Comparison of ENCODE assay signal across 9 mouse cellular contexts in the genomic region with DNA sequence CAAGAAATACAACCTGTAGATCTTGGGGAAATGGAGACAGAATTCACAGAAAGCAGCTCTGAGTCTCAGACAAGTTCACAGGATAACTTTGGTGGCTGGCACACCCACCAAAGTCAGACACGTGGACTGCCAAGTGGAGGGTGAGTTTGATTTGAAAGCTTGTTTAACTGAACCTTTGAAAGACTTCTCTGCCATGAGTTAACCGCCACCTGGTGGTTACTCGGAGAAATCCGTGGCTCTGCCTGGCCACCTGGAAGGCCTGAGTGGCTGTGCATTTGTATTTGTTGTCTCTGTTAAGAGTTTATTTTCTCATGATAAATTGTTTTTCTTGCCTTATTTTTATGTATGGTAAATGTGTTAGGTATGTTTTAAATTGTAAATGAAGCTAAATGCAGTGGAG. TPM values are rescaled to one million over a fixed set of nuclear protein-coding genes. Genes with fewer than 3 reads are reported as not detected.
DNase-seq lines count a peak whose midpoint lies in the region; ATAC-seq and TF ChIP-seq lines count a peak whose summit lies in the region.
"Had no signal": no experiment of that assay in that cellular context is flagged by ENCODE, and none has a peak within 500 bp of the region (broad histone marks: within the 10 kb centered on the region; RNA-seq: fewer than 3 reads in every experiment).

No protein-coding gene starts in this region.

- H3K4me3 ChIP-seq in kidney, adult 2 months (ENCODE audit: insufficient read depth, low read depth, low read length), result no peak overlapping the region
- no peak overlapping the region for H3K4me3 ChIP-seq in kidney, embryonic 16.5 days (ENCODE audit: low read length)
- no peak overlapping the region for H3K4me3 ChIP-seq in embryonic facial prominence, embryonic 10.5 days
- H3K4me3 ChIP-seq in lung, postnatal 0 days (ENCODE audit: low read depth, low read length), result no peak overlapping the region
- H3K4me3 ChIP-seq: limb, embryonic 15.5 days had no signal

- 10% methylated on average over 4 of the region's 4 CpGs for WGBS in kidney, adult 2 months
- 9% methylated on average over 4 of the region's 4 CpGs for WGBS in kidney, embryonic 16.5 days
- 16% methylated on average over 4 of the region's 4 CpGs for WGBS in embryonic facial prominence, embryonic 10.5 days
- WGBS in lung, postnatal 0 days, result 3% methylated on average over 4 of the region's 4 CpGs

- no peak for TF ChIP-seq POLR2A in kidney, adult 2 months (IDR thresholded peaks at IDR 0.05; ENCODE audit: low read depth, low read length)

- H3K9ac ChIP-seq in kidney, embryonic 16.5 days (replicated peaks; ENCODE audit: low read length), result no peak overlapping the region
- H3K9ac ChIP-seq in lung, postnatal 0 days (replicated peaks; ENCODE audit: low read depth), result no peak overlapping the region
- H3K9ac ChIP-seq: limb, embryonic 15.5 days had no signal

- H3K36me3 ChIP-seq in kidney, adult 2 months (ENCODE audit: control insufficient read depth, insufficient read depth, low read length), result no peaks in the 10 kb centered on the region
- H3K36me3 ChIP-seq in kidney, embryonic 16.5 days (ENCODE audit: insufficient read depth, low read length), result no peaks in the 10 kb centered on the region
- H3K36me3 ChIP-seq in embryonic facial prominence, embryonic 10.5 days (replicated peaks), result no peaks in the 10 kb centered on the region
- no peaks in the 10 kb centered on the region for H3K36me3 ChIP-seq in lung, postnatal 0 days (ENCODE audit: insufficient read depth, low read length)
- H3K36me3 ChIP-seq: limb, embryonic 15.5 days had no signal

- no peak for TF ChIP-seq EP300 in lung, postnatal 0 days (IDR thresholded peaks at IDR 0.05)

- DNase-seq in adrenal gland, adult (ENCODE audit: inconsistent age in 2 of 2, low spot score in 1 of 2), result peak; percentile 40 to 75
- no peak for DNase-seq in adrenal gland, adult 8-10 months
- peak; percentile 48 for DNase-seq in kidney, adult 2 months
- peak; percentile 38 for DNase-seq in NIH3T3 (ENCODE audit: low read depth)
- DNase-seq in embryonic facial prominence, embryonic 10.5 days (ENCODE audit: low spot score), result peak; percentile 53
- peak; percentile 55 for DNase-seq in lung, postnatal 0 days (ENCODE audit: low spot score)
- peak; percentile 32 to 40 for DNase-seq in thymus, postnatal 36 days

- H3K4me1 ChIP-seq in kidney, adult 2 months (ENCODE audit: control insufficient read depth, insufficient read depth, low read length), result no peaks in the 10 kb centered on the region
- no peaks in the 10 kb centered on the region for H3K4me1 ChIP-seq in kidney, embryonic 16.5 days (ENCODE audit: insufficient read depth, low read length)
- no peaks in the 10 kb centered on the region for H3K4me1 ChIP-seq in embryonic facial prominence, embryonic 10.5 days
- H3K4me1 ChIP-seq in lung, postnatal 0 days (ENCODE audit: insufficient read depth, low read depth, low read length), result no peaks in the 10 kb centered on the region
- H3K4me1 ChIP-seq: limb, embryonic 15.5 days had no signal

- peaks cover 5% of the 10 kb centered on the region; the same call in 1 of the 2 replicates for H3K9me3 ChIP-seq in kidney, embryonic 16.5 days (ENCODE audit: low read length)
- H3K9me3 ChIP-seq in embryonic facial prominence, embryonic 10.5 days, result peaks cover 7% of the 10 kb centered on the region; the same call in 1 of the 2 replicates
- no peaks in the 10 kb centered on the region for H3K9me3 ChIP-seq in lung, postnatal 0 days (ENCODE audit: low read length)
- H3K9me3 ChIP-seq: limb, embryonic 15.5 days had no signal

- ATAC-seq in kidney, embryonic 16.5 days (ENCODE audit: low FRiP score, low TSS enrichment), result no peak
- ATAC-seq in lung, postnatal 0 days, result peak; percentile 28; the same call in 1 of the 2 replicates

- H3K27ac ChIP-seq in kidney, adult 2 months (ENCODE audit: insufficient read depth, low read depth, low read length), result no peak overlapping the region
- H3K27ac ChIP-seq in kidney, embryonic 16.5 days (ENCODE audit: low read length), result no peak overlapping the region
- H3K27ac ChIP-seq in embryonic facial prominence, embryonic 10.5 days (replicated peaks), result no peak overlapping the region
- no peak overlapping the region for H3K27ac ChIP-seq in lung, postnatal 0 days (ENCODE audit: low read length)
- H3K27ac ChIP-seq: limb, embryonic 15.5 days had no signal

- peak; percentile 57 for TF ChIP-seq CTCF in kidney, adult 2 months (conservative IDR thresholded peaks at IDR 0.05; ENCODE audit: insufficient read depth, insufficient read length, low read depth, low read length)
- TF ChIP-seq CTCF in lung, postnatal 0 days (IDR thresholded peaks at IDR 0.05), result peak; percentile 69

- H3K4me2 ChIP-seq in kidney, embryonic 16.5 days (replicated peaks; ENCODE audit: low read depth, low read length), result no peak overlapping the region
- H3K4me2 ChIP-seq in lung, postnatal 0 days (replicated peaks; ENCODE audit: low read depth, low read length), result no peak overlapping the region
- H3K4me2 ChIP-seq: limb, embryonic 15.5 days had no signal

- no peaks in the 10 kb centered on the region for H3K27me3 ChIP-seq in kidney, adult 2 months (replicated peaks; ENCODE audit: control insufficient read depth, insufficient read depth, low read length)
- no peaks in the 10 kb centered on the region for H3K27me3 ChIP-seq in kidney, embryonic 16.5 days (ENCODE audit: insufficient read depth, low read length)
- no peaks in the 10 kb centered on the region for H3K27me3 ChIP-seq in embryonic facial prominence, embryonic 10.5 days (replicated peaks; ENCODE audit: low read depth, poor library complexity, severe bottlenecking)
- H3K27me3 ChIP-seq in lung, postnatal 0 days (replicated peaks; ENCODE audit: insufficient read depth, low read length), result no peaks in the 10 kb centered on the region
- H3K27me3 ChIP-seq: limb, embryonic 15.5 days had no signal

RNA-seq across cellular contexts. Expression of a gene that starts 10.4 kb away (rescaled TPM):
- total RNA-seq in adrenal gland, adult 8-10 months (2022), result not detected
- not detected in 2 replicates for polyA plus RNA-seq in kidney, adult 2 months (2012; rRNA removed)
- not detected in 2 replicates for polyA plus RNA-seq in kidney, embryonic 16.5 days (2015; fragmentation: Nextera tagmentation; extraction: Ambion mirVana)
- not detected in 2 replicates for polyA plus RNA-seq in embryonic facial prominence, embryonic 10.5 days (2016; fragmentation: Nextera tagmentation; extraction: Ambion mirVana)
- not detected in 2 replicates for polyA plus RNA-seq in lung, postnatal 0 days (2015; fragmentation: Nextera tagmentation; extraction: Ambion mirVana)
- polyA plus RNA-seq: limb, embryonic 15.5 days had no signal

RNA-seq across cellular contexts. Expression of a gene that starts 15.9 kb away (rescaled TPM):
- 10 to 100 TPM; 54.5 to 77.3 (median 65.8) TPM for total RNA-seq in adrenal gland, adult 8-10 months (2022)
- polyA plus RNA-seq in kidney, adult 2 months (2012; rRNA removed), result 37.2 and 41.2 TPM in 2 replicates
- polyA plus RNA-seq in kidney, embryonic 16.5 days (2015; fragmentation: Nextera tagmentation; extraction: Ambion mirVana), result 21.2 and 23.4 TPM in 2 replicates
- polyA plus RNA-seq in embryonic facial prominence, embryonic 10.5 days (2016; fragmentation: Nextera tagmentation; extraction: Ambion mirVana), result 20.4 and 22.5 TPM in 2 replicates
- 5.4 and 6.7 TPM in 2 replicates for polyA plus RNA-seq in lung, postnatal 0 days (2015; fragmentation: Nextera tagmentation; extraction: Ambion mirVana)
